Mouse (Mus musculus): Measurements from ENCODE around the gene Fam83d.

- no peak for TF ChIP-seq CTCF (IDR thresholded peaks at IDR 0.05; ENCODE audit: extremely low read depth, insufficient read depth, low read length)
- TF ChIP-seq POLR2A (IDR thresholded peaks at IDR 0.05; ENCODE audit: extremely low read depth, insufficient read depth, low read length) = no peak
These were observed 48.9 kb upstream of the Fam83d start for GRCm38 (mm10) chr2:158718816-158719549.

Measured in cortical plate, adult 2 months (tissue).